ENCODE assay signal across 9 mouse cellular contexts in genomic region chr7:92866526-92866925, GRCm38 (mm10). TPM values are rescaled to one million over a fixed set of nuclear protein-coding genes. Genes with fewer than 3 reads are reported as not detected.
DNase-seq lines count a peak whose midpoint lies in the region; ATAC-seq and TF ChIP-seq lines count a peak whose summit lies in the region.
"Had no signal": no experiment of that assay in that cellular context is flagged by ENCODE, and none has a peak within 500 bp of the region (broad histone marks: within the 10 kb centered on the region; RNA-seq: fewer than 3 reads in every experiment).

No protein-coding gene starts in this region.

- peak; percentile 8 for DNase-seq in adrenal gland, adult 2 months
- DNase-seq in adrenal gland, postnatal 25 days = no peak
- DNase-seq in kidney, postnatal 14 days = peak; percentile 13
- DNase-seq in natural killer cell, adult 2 months (ENCODE audit: low spot score in 2 of 2) = no peak
- DNase-seq in hindbrain, embryonic 10.5 days (ENCODE audit: low spot score) = no peak

- 28% methylated on average over 2 of the region's 2 CpGs for WGBS in kidney, embryonic 15.5 days
- 39% methylated on average over 2 of the region's 2 CpGs for WGBS in hindbrain, embryonic 10.5 days

- no peaks in the 10 kb centered on the region for H3K9me3 ChIP-seq in kidney, embryonic 15.5 days (replicated peaks)
- H3K9me3 ChIP-seq in E14TG2a.4 (ENCODE audit: low read length) = peaks cover 27% of the 10 kb centered on the region
- no peaks in the 10 kb centered on the region for H3K9me3 ChIP-seq in hindbrain, embryonic 10.5 days
- H3K9me3 ChIP-seq: hindbrain, embryonic 15.5 days had no signal

- no peaks in the 10 kb centered on the region for H3K4me1 ChIP-seq in kidney, embryonic 15.5 days
- H3K4me1 ChIP-seq in E14TG2a.4 (replicated peaks; ENCODE audit: low read depth, low read length) = no peaks in the 10 kb centered on the region
- no peaks in the 10 kb centered on the region for H3K4me1 ChIP-seq in hindbrain, embryonic 10.5 days (replicated peaks)
- H3K4me1 ChIP-seq: hindbrain, embryonic 15.5 days had no signal

- no peak overlapping the region for H3K9ac ChIP-seq in kidney, embryonic 15.5 days
- H3K9ac ChIP-seq: hindbrain, embryonic 15.5 days had no signal

- H3K36me3 ChIP-seq in kidney, embryonic 15.5 days = peaks cover 10% of the 10 kb centered on the region; the same call in 1 of the 2 replicates
- peaks cover 84% of the 10 kb centered on the region for H3K36me3 ChIP-seq in E14TG2a.4 (ENCODE audit: insufficient read depth, low read length)
- peaks cover 36% of the 10 kb centered on the region for H3K36me3 ChIP-seq in hindbrain, embryonic 10.5 days
- H3K36me3 ChIP-seq: hindbrain, embryonic 15.5 days had no signal

- no peak for ATAC-seq in kidney, embryonic 15.5 days (replicated peaks; ENCODE audit: low FRiP score)
- ATAC-seq in hematopoietic stem cell, adult 5-6 weeks (replicated peaks in 1 of 2; ENCODE audit: insufficient read depth in 1 of 2, low FRiP score in 2 of 2, low TSS enrichment in 1 of 2, low read depth in 1 of 2, poor library complexity in 2 of 2, severe bottlenecking in 2 of 2) = peak; percentile 56 to 60; a peak in 2 of 4 replicates

- no peak overlapping the region for H3K27ac ChIP-seq in kidney, embryonic 15.5 days
- H3K27ac ChIP-seq in hindbrain, embryonic 10.5 days = no peak overlapping the region
- H3K27ac ChIP-seq: hindbrain, embryonic 15.5 days had no signal

- no peak overlapping the region for H3K4me3 ChIP-seq in kidney, embryonic 15.5 days (replicated peaks)
- no peak overlapping the region for H3K4me3 ChIP-seq in E14TG2a.4 (replicated peaks; ENCODE audit: low read length)
- H3K4me3 ChIP-seq in hindbrain, embryonic 10.5 days = no peak overlapping the region
- H3K4me3 ChIP-seq: hindbrain, embryonic 15.5 days had no signal

- TF ChIP-seq CTCF in E14TG2a.4 (conservative IDR thresholded peaks at IDR 0.05; ENCODE audit: low read length) = peak; percentile 37

- H3K27me3 ChIP-seq in kidney, embryonic 15.5 days = no peaks in the 10 kb centered on the region
- no peaks in the 10 kb centered on the region for H3K27me3 ChIP-seq in E14TG2a.4 (ENCODE audit: insufficient read depth, low read length)
- H3K27me3 ChIP-seq in hindbrain, embryonic 10.5 days (ENCODE audit: insufficient read depth, poor library complexity, severe bottlenecking) = no peaks in the 10 kb centered on the region
- H3K27me3 ChIP-seq: hindbrain, embryonic 15.5 days had no signal

- no peak overlapping the region for H3K4me2 ChIP-seq in kidney, embryonic 15.5 days
- H3K4me2 ChIP-seq: hindbrain, embryonic 15.5 days had no signal

RNA-seq across cellular contexts. Expression of gene Ddias, which starts 7.5 kb away (rescaled TPM):
- total RNA-seq in adrenal gland, adult 2 months (2021) = 1 to 10 TPM in 1 of 2 experiments, under 1 TPM in 1; 0.45 to 1.1 TPM
- polyA plus RNA-seq in adrenal gland, adult 2 months (2012; rRNA removed) = not detected in 2 replicates
- total RNA-seq in adrenal gland, postnatal 25 days (2021) = 1.6 and 1.7 TPM in 2 replicates
- 12.2 and 16.7 TPM in 2 replicates for polyA plus RNA-seq in kidney, embryonic 15.5 days (2015; fragmentation: Nextera tagmentation; extraction: Ambion mirVana)
- 10.6 and 23.7 TPM in 2 replicates for total RNA-seq in hematopoietic stem cell, adult 5-6 weeks (2017)
- polyA plus RNA-seq in hindbrain, embryonic 10.5 days (2016; fragmentation: Nextera tagmentation; extraction: Ambion mirVana) = 17.4 and 23.9 TPM in 2 replicates

RNA-seq across cellular contexts. Expression of gene Prcp, which starts 7.7 kb away (rescaled TPM):
- total RNA-seq in adrenal gland, adult 2 months (2021) = 10 to 100 TPM; 11.2 to 11.3 TPM
- 14.0 and 16.3 TPM in 2 replicates for polyA plus RNA-seq in adrenal gland, adult 2 months (2012; rRNA removed)
- total RNA-seq in adrenal gland, postnatal 25 days (2021) = 10.6 and 11.1 TPM in 2 replicates
- 20.9 and 22.7 TPM in 2 replicates for polyA plus RNA-seq in kidney, embryonic 15.5 days (2015; fragmentation: Nextera tagmentation; extraction: Ambion mirVana)
- total RNA-seq in hematopoietic stem cell, adult 5-6 weeks (2017) = 38.1 and 58.5 TPM in 2 replicates
- polyA plus RNA-seq in hindbrain, embryonic 10.5 days (2016; fragmentation: Nextera tagmentation; extraction: Ambion mirVana) = 19.8 and 22.5 TPM in 2 replicates

Comparison
In these comparisons a context has a peak if more than half of its experiments do, and no peak if none do; other contexts are left out.
1. DNase-seq: peak in adrenal gland, adult 2 months (single experiment) and kidney, postnatal 14 days (single experiment); none in adrenal gland, postnatal 25 days (single experiment), natural killer cell, adult 2 months (0 of 2) and hindbrain, embryonic 10.5 days (single experiment).